Mouse (Mus musculus): Measurements from ENCODE around the gene Tomm7.

DNA sequence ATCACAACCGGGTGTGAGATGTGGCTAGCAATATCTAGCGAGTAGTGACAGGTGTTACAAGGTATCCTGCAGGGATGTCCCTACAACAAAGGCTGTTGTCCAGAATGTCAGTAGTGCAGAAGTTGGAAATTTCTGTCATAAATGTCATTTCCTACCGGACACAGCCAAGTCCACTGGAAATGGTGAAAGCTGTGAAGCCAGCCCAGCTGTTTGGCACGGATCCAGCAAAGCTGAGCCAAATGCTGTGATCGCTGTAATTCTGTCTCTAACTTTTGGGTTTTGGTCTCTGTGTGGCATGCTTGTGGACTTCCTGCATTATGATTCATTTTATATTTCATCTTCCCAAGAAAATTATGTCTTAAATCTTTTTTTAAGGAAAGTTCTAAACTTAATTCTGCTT, 18.3 kb upstream of the Tomm7 start:
- no peak for TF ChIP-seq CTCF (IDR thresholded peaks at IDR 0.05; ENCODE audit: low read depth)
- TF ChIP-seq EP300 (IDR thresholded peaks at IDR 0.05; ENCODE audit: low read depth), result no peak

Measured in heart, postnatal 0 days (tissue).